Mouse (Mus musculus): ENCODE data around the gene Tnp2. TPM values are rescaled to one million over a fixed set of nuclear protein-coding genes. Genes with fewer than 3 reads are reported as not detected.

Gene Tnp2
- polyA plus RNA-seq, 1 experiment from 2014 or later, result not detected

DNA sequence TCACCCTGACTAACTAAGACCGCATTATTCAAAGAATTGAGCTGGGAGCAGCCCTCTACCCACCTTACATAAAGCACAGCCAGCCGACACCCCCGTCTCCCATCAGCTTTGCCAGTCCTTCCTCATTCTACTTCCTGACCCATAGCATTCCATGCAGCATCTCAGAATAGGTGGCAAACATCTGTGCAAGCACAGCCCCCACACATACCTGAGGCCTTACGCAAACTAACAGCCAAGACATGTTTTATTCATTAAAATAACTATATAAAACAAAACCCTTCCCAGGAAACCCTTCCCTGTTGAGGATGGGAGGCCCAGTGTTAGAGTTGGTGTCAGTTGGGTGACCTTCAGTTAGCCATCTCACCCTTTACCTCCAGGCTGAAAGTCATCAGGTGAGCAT, 37.4 kb upstream of the Tnp2 start:
- Histone ChIP-seq H3K4me1 (ENCODE audit: control insufficient read depth, insufficient read depth, low read length) (no peaks in the 10 kb centered on the region), H3K9me3 (ENCODE audit: control insufficient read depth, low read length) (no peaks in the 10 kb centered on the region), H3K36me3 (ENCODE audit: control insufficient read depth, insufficient read depth, low read length) (no peaks in the 10 kb centered on the region), H3K9ac (ENCODE audit: low read length) (no peak overlapping the region), H3K4me3 (ENCODE audit: low read depth, low read length) (no peak overlapping the region), H3K27me3 (ENCODE audit: control insufficient read depth, insufficient read depth, low read length) (no peaks in the 10 kb centered on the region), H3K27ac (ENCODE audit: low read depth, low read length) (no peak overlapping the region), H3K4me2 (no peak overlapping the region)
- WGBS, result 93% methylated on average over 4 of the region's 4 CpGs
- DNase-seq (ENCODE audit: low spot score, missing footprints) (no peak), ATAC-seq (ENCODE audit: low FRiP score) (no peak)

DNA sequence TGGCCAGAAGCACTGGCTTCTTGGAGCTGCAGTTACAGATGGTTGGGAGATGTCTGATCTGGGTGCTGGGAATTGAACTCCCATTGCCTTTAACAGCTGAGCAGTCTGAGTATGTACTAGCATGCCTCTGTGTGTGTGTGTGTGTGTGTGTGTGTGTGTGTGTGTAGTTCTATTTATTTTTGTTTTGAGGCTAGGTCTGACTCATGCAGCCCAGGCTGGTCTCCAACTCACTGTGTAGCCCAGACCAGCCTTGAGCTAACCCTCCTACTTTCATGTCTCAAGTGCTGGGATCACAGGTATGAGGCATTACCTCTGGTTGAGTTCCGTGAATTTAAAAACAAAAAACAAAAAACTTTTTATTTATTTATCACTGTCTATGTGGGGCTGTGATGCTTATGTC, 36.1 kb upstream of the Tnp2 start:
- no peak overlapping the region for H3K4me2 ChIP-seq
- H3K27me3 ChIP-seq (ENCODE audit: control insufficient read depth, insufficient read depth, low read length), result no peaks in the 10 kb centered on the region
- H3K4me1 ChIP-seq (ENCODE audit: control insufficient read depth, insufficient read depth, low read length), result no peaks in the 10 kb centered on the region
- H3K27ac ChIP-seq (ENCODE audit: low read depth, low read length), result no peak overlapping the region
- whole genome bisulfite sequencing, result 86% methylated on average over 1 of the region's 1 CpGs
- no peak overlapping the region for H3K9ac ChIP-seq (ENCODE audit: low read length)
- no peak for ATAC-seq (ENCODE audit: low FRiP score)
- no peaks in the 10 kb centered on the region for H3K9me3 ChIP-seq (ENCODE audit: control insufficient read depth, low read length)
- H3K36me3 ChIP-seq (ENCODE audit: control insufficient read depth, insufficient read depth, low read length), result no peaks in the 10 kb centered on the region
- no peak for DNase-seq (ENCODE audit: low spot score, missing footprints)
- no peak overlapping the region for H3K4me3 ChIP-seq (ENCODE audit: low read depth, low read length)

DNA sequence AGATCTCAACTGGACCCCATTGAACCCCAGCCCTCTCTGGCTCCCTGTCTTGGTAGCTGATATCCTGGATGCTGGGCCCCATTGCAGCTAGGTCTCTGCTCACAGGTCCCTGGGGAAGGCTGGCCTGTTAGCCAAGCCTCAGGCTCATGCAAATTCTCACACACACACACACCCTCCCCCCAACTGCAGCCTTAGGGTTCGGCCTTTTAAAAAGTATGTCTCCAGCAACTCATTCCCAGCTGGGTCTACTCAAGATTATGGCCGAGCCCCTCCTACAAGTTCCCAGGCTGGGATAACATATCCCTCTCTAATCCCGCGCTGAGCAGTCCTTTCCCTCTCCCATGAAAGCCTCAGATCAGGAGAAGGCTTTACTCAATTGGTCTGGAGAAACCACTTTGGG, 32.9 kb upstream of the Tnp2 start:
- Histone ChIP-seq H3K4me2 (no peak overlapping the region), H3K9ac (ENCODE audit: low read length) (no peak overlapping the region), H3K27me3 (ENCODE audit: control insufficient read depth, insufficient read depth, low read length) (no peaks in the 10 kb centered on the region), H3K36me3 (ENCODE audit: control insufficient read depth, insufficient read depth, low read length) (no peaks in the 10 kb centered on the region), H3K4me3 (ENCODE audit: low read depth, low read length) (no peak overlapping the region), H3K4me1 (ENCODE audit: control insufficient read depth, insufficient read depth, low read length) (no peaks in the 10 kb centered on the region), H3K27ac (ENCODE audit: low read depth, low read length) (no peak overlapping the region), H3K9me3 (ENCODE audit: control insufficient read depth, low read length) (no peaks in the 10 kb centered on the region)
- WGBS, result 58% methylated on average over 4 of the region's 4 CpGs
- ATAC-seq (ENCODE audit: low FRiP score) (no peak), DNase-seq (ENCODE audit: low spot score, missing footprints) (no peak)

DNA sequence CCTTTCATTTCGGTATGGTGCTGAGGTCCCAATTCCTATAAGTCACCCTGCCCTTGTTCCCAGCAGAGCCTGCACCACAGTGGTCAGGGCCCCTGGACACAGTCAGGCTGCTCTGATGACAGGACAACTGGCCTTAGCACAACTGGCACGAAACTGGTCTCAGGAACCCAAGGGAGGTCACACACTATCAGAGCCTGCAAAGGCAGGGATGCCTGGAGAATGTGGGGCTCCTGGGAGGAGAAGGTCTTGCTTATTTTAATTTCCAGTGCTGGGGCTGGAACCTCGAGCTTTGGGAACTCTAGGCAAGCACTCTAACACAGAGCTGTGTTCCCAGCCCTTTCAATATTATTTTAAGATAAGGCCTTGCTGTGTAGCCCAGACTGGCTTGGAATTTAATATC, 31.5 kb upstream of the Tnp2 start:
- DNase-seq (ENCODE audit: low spot score, missing footprints) (no peak), ATAC-seq (ENCODE audit: low FRiP score) (no peak)
- Histone ChIP-seq H3K9ac (ENCODE audit: low read length) (no peak overlapping the region), H3K4me1 (ENCODE audit: control insufficient read depth, insufficient read depth, low read length) (no peaks in the 10 kb centered on the region), H3K36me3 (ENCODE audit: control insufficient read depth, insufficient read depth, low read length) (no peaks in the 10 kb centered on the region), H3K27me3 (ENCODE audit: control insufficient read depth, insufficient read depth, low read length) (no peaks in the 10 kb centered on the region), H3K27ac (ENCODE audit: low read depth, low read length) (no peak overlapping the region), H3K9me3 (ENCODE audit: control insufficient read depth, low read length) (no peaks in the 10 kb centered on the region), H3K4me2 (no peak overlapping the region), H3K4me3 (ENCODE audit: low read depth, low read length) (no peak overlapping the region)
- 72% methylated on average over 3 of the region's 3 CpGs for WGBS

DNA sequence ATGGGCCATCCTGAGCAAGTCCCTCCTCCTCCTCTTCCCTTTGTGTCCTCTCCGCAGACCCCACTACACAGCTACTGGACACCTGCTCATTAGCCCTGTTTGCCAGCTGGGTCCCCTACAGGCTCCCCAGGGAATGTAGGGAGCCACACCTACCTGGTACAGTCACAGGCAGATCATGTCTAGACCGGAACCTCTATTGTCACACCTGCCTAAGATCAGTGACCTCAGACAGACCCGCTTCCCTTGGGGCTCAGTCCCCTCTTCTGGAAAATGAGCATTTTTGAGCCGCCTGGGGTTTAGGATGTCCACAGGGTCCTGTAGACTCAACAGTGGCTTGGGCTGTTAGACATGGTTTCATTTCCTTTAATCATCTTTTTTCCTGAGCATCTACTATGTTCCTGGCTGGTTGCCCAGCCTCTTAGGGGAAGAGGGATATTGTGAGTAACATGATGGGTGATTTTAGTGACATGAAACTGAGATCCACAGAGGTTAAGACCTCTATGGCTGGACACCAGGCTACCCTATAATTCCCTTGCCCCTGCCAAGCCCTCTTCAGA, 30.2 kb upstream of the Tnp2 start:
- WGBS, result 90% methylated on average over 4 of the region's 4 CpGs

DNA sequence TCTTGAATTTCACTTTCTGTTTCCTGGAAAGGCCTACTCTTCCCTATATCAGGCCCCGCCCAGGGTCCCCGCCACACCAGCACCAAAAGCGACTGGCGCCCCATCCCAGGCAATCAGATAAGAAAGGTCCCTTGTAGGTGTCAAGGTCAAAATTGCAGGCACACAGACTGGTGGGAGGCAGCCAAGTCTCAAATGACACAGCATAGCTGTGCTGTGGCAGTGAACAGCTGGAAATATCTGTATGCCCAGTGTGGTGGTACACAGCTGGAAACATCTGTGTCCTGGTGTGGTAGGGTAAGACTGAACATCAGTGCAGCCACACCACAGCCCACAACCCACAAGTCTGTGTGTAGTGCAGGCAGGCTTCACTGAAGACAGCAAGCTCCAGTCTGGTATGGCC, 26.4 kb upstream of the Tnp2 start:
- Histone ChIP-seq H3K27me3 (ENCODE audit: control insufficient read depth, insufficient read depth, low read length) (no peaks in the 10 kb centered on the region), H3K9ac (ENCODE audit: low read length) (no peak overlapping the region), H3K4me1 (ENCODE audit: control insufficient read depth, insufficient read depth, low read length) (no peaks in the 10 kb centered on the region), H3K9me3 (ENCODE audit: control insufficient read depth, low read length) (no peaks in the 10 kb centered on the region), H3K4me3 (ENCODE audit: low read depth, low read length) (no peak overlapping the region), H3K36me3 (ENCODE audit: control insufficient read depth, insufficient read depth, low read length) (no peaks in the 10 kb centered on the region), H3K27ac (ENCODE audit: low read depth, low read length) (no peak overlapping the region), H3K4me2 (no peak overlapping the region)
- WGBS, result 92% methylated on average over 4 of the region's 4 CpGs
- ATAC-seq (ENCODE audit: low FRiP score), result no peak
- no peak for DNase-seq (ENCODE audit: low spot score, missing footprints)

More for the DNA sequence above, 30.2 kb upstream of the Tnp2 start:
- Histone ChIP-seq H3K9me3 (ENCODE audit: control insufficient read depth, low read length) (no peaks in the 10 kb centered on the region), H3K27me3 (ENCODE audit: control insufficient read depth, insufficient read depth, low read length) (no peaks in the 10 kb centered on the region), H3K27ac (ENCODE audit: low read depth, low read length) (no peak overlapping the region), H3K4me1 (ENCODE audit: control insufficient read depth, insufficient read depth, low read length) (no peaks in the 10 kb centered on the region), H3K9ac (ENCODE audit: low read length) (no peak overlapping the region), H3K36me3 (ENCODE audit: control insufficient read depth, insufficient read depth, low read length) (no peaks in the 10 kb centered on the region), H3K4me3 (ENCODE audit: low read depth, low read length) (no peak overlapping the region), H3K4me2 (no peak overlapping the region)
- no peak for ATAC-seq (ENCODE audit: low FRiP score)
- DNase-seq (ENCODE audit: low spot score, missing footprints), result no peak

DNA sequence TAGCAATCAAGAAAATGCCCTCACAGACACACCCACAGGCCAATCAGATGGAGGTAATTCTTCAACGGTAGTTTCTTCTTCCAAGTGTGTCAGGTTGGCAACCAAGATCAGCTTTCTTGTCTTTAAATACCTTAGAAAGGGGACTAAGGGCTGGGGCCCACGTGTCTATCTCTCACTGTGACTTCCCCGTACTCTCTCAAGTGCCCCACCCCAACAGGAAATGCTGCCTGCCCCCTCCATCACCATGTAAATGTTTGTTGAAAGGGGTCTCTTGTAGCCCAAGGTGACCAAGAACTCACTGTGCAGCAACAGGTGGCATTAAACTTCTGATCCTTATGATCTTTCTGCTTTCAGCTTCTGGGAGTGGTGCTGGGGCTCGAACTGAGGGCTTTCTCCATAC, 25.3 kb upstream of the Tnp2 start:
- DNase-seq (ENCODE audit: low spot score, missing footprints), result no peak
- no peaks in the 10 kb centered on the region for H3K36me3 ChIP-seq (ENCODE audit: control insufficient read depth, insufficient read depth, low read length)
- no peak overlapping the region for H3K4me3 ChIP-seq (ENCODE audit: low read depth, low read length)
- no peak overlapping the region for H3K9ac ChIP-seq (ENCODE audit: low read length)
- no peaks in the 10 kb centered on the region for H3K9me3 ChIP-seq (ENCODE audit: control insufficient read depth, low read length)
- 81% methylated on average over 4 of the region's 4 CpGs for WGBS
- no peaks in the 10 kb centered on the region for H3K4me1 ChIP-seq (ENCODE audit: control insufficient read depth, insufficient read depth, low read length)
- H3K4me2 ChIP-seq, result no peak overlapping the region
- H3K27ac ChIP-seq (ENCODE audit: low read depth, low read length), result no peak overlapping the region
- no peaks in the 10 kb centered on the region for H3K27me3 ChIP-seq (ENCODE audit: control insufficient read depth, insufficient read depth, low read length)
- ATAC-seq (ENCODE audit: low FRiP score), result no peak

DNA sequence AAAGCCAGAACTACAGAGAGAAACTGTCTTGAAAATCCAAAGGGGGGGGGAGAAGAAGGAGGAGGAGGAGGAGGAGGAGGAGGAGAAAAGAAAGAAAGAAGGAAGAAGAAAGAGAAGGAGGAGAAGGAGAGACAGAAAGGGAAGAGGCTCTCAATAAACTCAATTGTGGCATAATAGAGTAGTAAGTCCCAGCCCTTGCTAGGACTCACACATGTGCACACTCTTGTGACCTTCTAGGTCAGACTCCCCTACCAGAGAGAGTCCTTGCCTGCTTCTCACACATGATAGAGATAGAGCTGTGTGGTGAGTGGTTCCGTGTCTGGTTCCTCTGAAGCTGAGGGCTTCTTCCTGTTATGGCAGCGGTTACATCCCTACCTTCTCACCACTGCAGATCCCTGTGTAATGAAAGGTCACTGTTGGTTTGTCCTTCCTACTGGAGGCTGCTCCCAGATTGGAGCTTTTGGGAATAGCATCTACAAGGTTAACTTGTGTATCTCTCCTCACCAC, 24.5 kb upstream of the Tnp2 start, which contains the start of gene Gm11172:
Gene Gm11172, plus strand, starts transcription at position 51 of the 507 bp plus-strand sequence.
- ATAC-seq (ENCODE audit: low FRiP score), result no peak
- Histone ChIP-seq H3K4me3 (ENCODE audit: low read depth, low read length) (no peak within 1 kb of the TSS), H3K27me3 (ENCODE audit: control insufficient read depth, insufficient read depth, low read length) (no peaks in the 10 kb centered on the region), H3K4me1 (ENCODE audit: control insufficient read depth, insufficient read depth, low read length) (no peaks in the 10 kb centered on the region), H3K9me3 (ENCODE audit: control insufficient read depth, low read length) (no peaks in the 10 kb centered on the region), H3K9ac (ENCODE audit: low read length) (no peak within 1 kb of the TSS), H3K4me2 (no peak within 1 kb of the TSS), H3K36me3 (ENCODE audit: control insufficient read depth, insufficient read depth, low read length) (no peaks in the 10 kb centered on the region), H3K27ac (ENCODE audit: low read depth, low read length) (no peak within 1 kb of the TSS)
- 94% methylated on average over 2 of the region's 2 CpGs for WGBS
- no peak for DNase-seq (ENCODE audit: low spot score, missing footprints)

DNA sequence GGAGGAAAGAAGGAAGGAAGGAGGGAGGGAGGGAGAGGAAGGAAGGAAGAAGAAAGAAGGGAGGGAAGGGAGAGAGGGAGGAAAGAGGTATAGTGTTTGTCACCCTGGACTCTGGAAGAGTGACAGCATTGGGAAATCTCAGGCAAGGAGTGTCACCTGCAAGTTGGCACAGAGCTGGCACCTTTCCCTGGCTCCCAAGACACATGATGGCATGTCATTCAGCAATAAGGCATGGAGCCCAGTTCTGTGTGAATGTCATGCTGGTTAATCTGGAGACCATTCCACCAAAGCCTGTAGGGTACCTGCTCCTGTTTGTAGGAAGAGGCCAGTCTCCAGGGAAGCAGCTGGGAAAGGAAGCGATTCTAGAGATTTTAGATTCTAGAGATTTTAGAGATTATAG, 21.9 kb upstream of the Tnp2 start:
- no peak for ATAC-seq (ENCODE audit: low FRiP score)
- no peak overlapping the region for H3K27ac ChIP-seq (ENCODE audit: low read depth, low read length)

More for the DNA sequence above, 21.9 kb upstream of the Tnp2 start:
- no peak overlapping the region for H3K4me2 ChIP-seq
- no peak overlapping the region for H3K4me3 ChIP-seq (ENCODE audit: low read depth, low read length)
- H3K27me3 ChIP-seq (ENCODE audit: control insufficient read depth, insufficient read depth, low read length), result no peaks in the 10 kb centered on the region
- no peaks in the 10 kb centered on the region for H3K4me1 ChIP-seq (ENCODE audit: control insufficient read depth, insufficient read depth, low read length)
- no peaks in the 10 kb centered on the region for H3K36me3 ChIP-seq (ENCODE audit: control insufficient read depth, insufficient read depth, low read length)
- no peaks in the 10 kb centered on the region for H3K9me3 ChIP-seq (ENCODE audit: control insufficient read depth, low read length)
- no peak overlapping the region for H3K9ac ChIP-seq (ENCODE audit: low read length)
- DNase-seq (ENCODE audit: low spot score, missing footprints), result no peak
- 70% methylated on average over 1 of the region's 1 CpGs for WGBS
